Mouse (Mus musculus) limb, embryonic 14.5 days (tissue): Measurements from ENCODE around the gene Snx1. TPM values are rescaled to one million over a fixed set of nuclear protein-coding genes. Genes with fewer than 3 reads are reported as not detected.
A peak's percentile ranks its signal among the peaks of the same experiment; 100 is the strongest.

ENCODE experiments used
- ATAC-seq: fragments of 200-750 bp; cut with Nextera tagmentation; 2 replicates; pipeline ENCODE4 v1.8.0; 2017; ENCODE audit warnings: low read depth, moderate number of reproducible peaks, moderate TSS enrichment; ENCODE audit not compliant: low FRiP score
- DNase-seq: peaks from one replicate; pipeline ENCODE4 v3.0.0-alpha.2; 2015; ENCODE audit warnings: low spot score
- H3K27ac ChIP-seq: fragments of 300-500 bp; sonication (generic); replicated peaks from 2 replicates; pipeline ENCODE4 v1.5.1; 2014; ENCODE audit warnings: low read depth, mild to moderate bottlenecking, low read length, moderate library complexity, mixed read lengths
- H3K27me3 ChIP-seq: fragments of 300-500 bp; sonication (generic); 2 replicates; pipeline ENCODE4 v1.6.1; 2014; ENCODE audit warnings: low read length, mixed read lengths; ENCODE audit not compliant: control insufficient read depth, insufficient read depth
- H3K36me3 ChIP-seq: fragments of 300-500 bp; sonication (generic); 2 replicates; pipeline ENCODE4 v1.6.1; 2014; ENCODE audit warnings: mild to moderate bottlenecking, low read length, moderate library complexity, mixed read lengths; ENCODE audit not compliant: control insufficient read depth, insufficient read depth
- H3K4me1 ChIP-seq: fragments of 300-500 bp; sonication (generic); 2 replicates; pipeline ENCODE4 v1.6.1; 2014; ENCODE audit warnings: antibody characterized with exemption, low read length, mixed read lengths; ENCODE audit not compliant: control insufficient read depth, insufficient read depth
- H3K4me2 ChIP-seq: fragments of 300-500 bp; sonication (generic); replicated peaks from 2 replicates; pipeline ENCODE4 v1.6.1; 2014; ENCODE audit warnings: low read depth, mild to moderate bottlenecking, low read length, moderate library complexity; ENCODE audit not compliant: severe bottlenecking
- H3K4me3 ChIP-seq: fragments of 300-500 bp; sonication (generic); replicated peaks from 2 replicates; pipeline ENCODE4 v1.5.1; 2014; ENCODE audit warnings: low read length
- H3K9ac ChIP-seq: fragments of 300-500 bp; sonication (generic); 2 replicates; pipeline ENCODE4 v1.6.1; 2014; ENCODE audit warnings: mild to moderate bottlenecking, low read depth, low read length, moderate library complexity; ENCODE audit not compliant: severe bottlenecking
- H3K9me3 ChIP-seq: fragments of 300-500 bp; sonication (generic); 2 replicates; pipeline ENCODE4 v1.6.1; 2016; ENCODE audit warnings: low read length; ENCODE audit not compliant: control insufficient read depth
- POLR2A ChIP-seq: fragments of 200-500 bp; IDR thresholded peaks from 2 replicates; pipeline ENCODE4 v1.8.0; 2012; ENCODE audit warnings: inconsistent platforms, mild to moderate bottlenecking, moderate library complexity, borderline replicate concordance; ENCODE audit not compliant: insufficient read depth, insufficient read length; ENCODE audit errors: extremely low read depth
- WGBS: fragments of 180-500 bp; shearing (Covaris S2); extraction: QIAGEN DNeasy Blood & Tissue Kit; methylation state at CpG from one replicate; pipeline ENCODE4 v1.1.7; 2014; 5-methylcytosine and 5-hydroxymethylcytosine counted together
- polyA plus RNA-seq, 2 experiments: library from polyadenylated mRNA; depleted of rRNA in 1 of 2; stranded (reverse) in 1 of 2; unstranded in 1 of 2; fragments of >200 nt; fragmentation: Nextera tagmentation in 1 of 2; extraction: Ambion mirVana in 1 of 2; gene quantifications; 2 replicates each; pipeline versions ENCODE4 v1.2.1 to v1.2.3; 2012 to 2014

The Snx1 gene
- polyA plus RNA-seq, 2 experiments: 111 to 123 TPM

DNA sequence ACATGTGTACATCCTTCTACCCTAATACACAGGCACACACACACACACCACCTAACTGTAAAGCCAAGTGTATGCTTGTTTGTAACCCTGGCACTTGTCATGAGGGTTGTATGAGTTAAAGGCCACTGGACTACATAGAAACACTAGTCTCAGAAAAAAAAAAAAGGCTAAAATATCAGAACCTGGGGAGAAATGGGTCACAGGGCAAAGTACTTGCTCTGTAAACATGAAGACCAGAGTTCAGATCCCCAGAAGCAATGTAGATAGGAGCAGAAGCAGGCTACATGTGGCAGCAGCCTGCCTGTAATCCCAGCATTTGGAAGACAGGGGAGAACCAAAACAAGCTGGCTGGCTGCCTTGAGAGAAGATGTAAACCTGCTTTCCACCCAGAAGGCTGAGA, 19.8 kb upstream of the Snx1 start:
- H3K9ac ChIP-seq: no peak overlapping the region
- no peaks in the 10 kb centered on the region for H3K9me3 ChIP-seq
- no peak overlapping the region for H3K27ac ChIP-seq
- TF ChIP-seq POLR2A: no peak
- DNase-seq: no peak
- H3K4me3 ChIP-seq: no peak overlapping the region
- H3K4me2 ChIP-seq: no peak overlapping the region
- no peaks in the 10 kb centered on the region for H3K4me1 ChIP-seq
- ATAC-seq: no peak
- no peaks in the 10 kb centered on the region for H3K27me3 ChIP-seq
- peaks cover 3% of the 10 kb centered on the region; the same call in 1 of the 2 replicates for H3K36me3 ChIP-seq

DNA sequence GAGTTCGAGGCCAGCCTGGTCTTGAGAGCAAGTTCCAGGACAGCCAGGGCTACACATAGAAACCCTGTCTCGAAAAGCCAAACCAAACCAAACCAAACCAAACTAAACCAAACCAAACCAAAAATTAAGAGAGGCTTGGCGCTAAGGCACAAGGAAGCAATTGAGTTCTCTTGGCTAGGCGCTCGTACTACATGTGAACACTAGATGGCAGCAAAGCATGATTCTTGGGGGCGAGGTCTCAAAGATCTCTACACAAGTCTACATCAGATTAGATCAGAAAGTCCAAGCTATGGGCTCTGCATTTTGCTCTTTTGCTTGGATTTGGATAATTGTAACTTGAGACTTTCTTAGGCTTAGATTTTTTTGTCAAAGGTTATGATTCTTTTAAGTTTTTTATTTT, 17.9 kb upstream of the Snx1 start:
- Histone ChIP-seq H3K27ac (no peak overlapping the region), H3K4me1 (no peaks in the 10 kb centered on the region), H3K9me3 (no peaks in the 10 kb centered on the region), H3K4me2 (no peak overlapping the region), H3K9ac (no peak overlapping the region), H3K27me3 (no peaks in the 10 kb centered on the region), H3K4me3 (no peak overlapping the region), H3K36me3 (peaks cover 20% of the 10 kb centered on the region)
- ATAC-seq (no peak), DNase-seq (peak; percentile 81)
- no peak for TF ChIP-seq POLR2A
- WGBS: 8% methylated on average over 6 of the region's 6 CpGs

DNA sequence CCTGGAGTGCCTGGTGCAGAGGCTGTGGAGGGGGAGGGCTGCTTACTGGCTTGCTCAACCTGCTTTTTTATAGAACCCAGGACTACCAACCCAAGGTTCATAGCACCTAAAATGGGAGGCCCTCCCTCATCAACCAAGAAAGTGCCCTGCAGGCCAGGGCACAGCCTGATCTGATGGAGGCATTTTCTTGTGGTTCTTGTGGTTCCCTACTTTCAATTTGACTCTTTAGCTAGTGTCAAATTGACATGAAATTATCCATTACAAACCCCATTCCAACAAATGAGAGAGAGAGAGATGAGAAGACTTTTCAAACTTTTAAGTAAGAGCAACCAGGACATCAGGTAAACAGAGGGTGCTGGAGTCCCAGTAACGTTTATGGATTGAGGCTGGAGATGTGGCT, 15.9 kb upstream of the Snx1 start:
- Histone ChIP-seq H3K27me3 (no peaks in the 10 kb centered on the region), H3K4me2 (no peak overlapping the region), H3K9ac (no peak overlapping the region), H3K27ac (no peak overlapping the region), H3K4me3 (no peak overlapping the region), H3K4me1 (no peaks in the 10 kb centered on the region), H3K36me3 (peaks cover 36% of the 10 kb centered on the region), H3K9me3 (no peaks in the 10 kb centered on the region)
- no peak for DNase-seq
- no peak for TF ChIP-seq POLR2A
- WGBS: 68% methylated on average over 1 of the region's 1 CpGs
- no peak for ATAC-seq

DNA sequence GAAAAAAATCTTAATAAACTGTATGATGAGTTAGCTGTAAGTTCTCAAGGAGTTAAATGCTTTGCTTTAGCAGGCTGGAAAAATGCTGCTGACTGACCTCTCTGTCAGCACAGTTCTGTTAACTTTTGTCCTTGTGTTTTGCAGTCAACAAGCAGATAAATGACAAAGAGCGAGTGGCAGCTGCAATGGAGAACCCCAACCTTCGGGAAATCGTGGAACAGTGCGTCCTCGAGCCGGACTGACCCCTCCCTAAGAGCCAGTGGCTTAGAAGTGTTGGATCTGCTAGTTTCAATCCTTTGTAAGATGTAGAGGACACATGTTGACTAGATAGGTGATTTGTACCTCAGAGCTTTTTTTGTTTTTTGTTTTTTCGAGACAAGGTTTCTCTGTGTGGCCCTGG, 11.8 kb upstream of the Snx1 start:
- 95% methylated on average over 7 of the region's 7 CpGs for WGBS
- H3K36me3 ChIP-seq: peaks cover 74% of the 10 kb centered on the region

DNA sequence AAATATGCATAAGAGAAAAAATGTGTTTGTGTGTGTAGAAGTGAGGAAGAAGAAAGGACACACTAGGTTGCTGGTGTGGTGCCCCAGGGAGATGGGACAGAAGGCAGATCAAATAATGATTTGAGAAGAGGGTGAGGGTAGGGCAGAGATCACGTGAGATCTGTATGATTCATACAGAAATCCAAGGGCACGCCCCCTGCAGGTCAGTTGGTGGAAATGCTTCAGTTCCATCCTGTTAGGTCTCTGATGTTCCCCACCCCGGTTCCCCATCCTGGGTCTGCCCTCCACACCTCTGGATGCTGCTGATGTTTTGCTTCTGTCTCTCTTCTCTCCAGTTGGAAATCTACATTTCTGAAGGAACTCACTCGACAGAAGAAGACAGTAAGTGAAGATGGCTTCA, 9.6 kb upstream of the Snx1 start:
- Histone ChIP-seq H3K36me3 (peaks cover 86% of the 10 kb centered on the region), H3K4me3 (no peak overlapping the region), H3K27me3 (no peaks in the 10 kb centered on the region), H3K9ac (no peak overlapping the region), H3K27ac (no peak overlapping the region), H3K9me3 (no peaks in the 10 kb centered on the region), H3K4me2 (no peak overlapping the region), H3K4me1 (no peaks in the 10 kb centered on the region)
- ATAC-seq (no peak), DNase-seq (no peak)
- TF ChIP-seq POLR2A: no peak
- 51% methylated on average over 4 of the region's 4 CpGs for WGBS

More for the DNA sequence above, 11.8 kb upstream of the Snx1 start:
- H3K4me1 ChIP-seq: no peaks in the 10 kb centered on the region
- TF ChIP-seq POLR2A: no peak
- H3K27me3 ChIP-seq: no peaks in the 10 kb centered on the region
- H3K4me3 ChIP-seq: no peak overlapping the region
- no peaks in the 10 kb centered on the region for H3K9me3 ChIP-seq
- H3K27ac ChIP-seq: no peak overlapping the region
- no peak for ATAC-seq
- no peak overlapping the region for H3K4me2 ChIP-seq
- DNase-seq: no peak
- H3K9ac ChIP-seq: no peak overlapping the region

DNA sequence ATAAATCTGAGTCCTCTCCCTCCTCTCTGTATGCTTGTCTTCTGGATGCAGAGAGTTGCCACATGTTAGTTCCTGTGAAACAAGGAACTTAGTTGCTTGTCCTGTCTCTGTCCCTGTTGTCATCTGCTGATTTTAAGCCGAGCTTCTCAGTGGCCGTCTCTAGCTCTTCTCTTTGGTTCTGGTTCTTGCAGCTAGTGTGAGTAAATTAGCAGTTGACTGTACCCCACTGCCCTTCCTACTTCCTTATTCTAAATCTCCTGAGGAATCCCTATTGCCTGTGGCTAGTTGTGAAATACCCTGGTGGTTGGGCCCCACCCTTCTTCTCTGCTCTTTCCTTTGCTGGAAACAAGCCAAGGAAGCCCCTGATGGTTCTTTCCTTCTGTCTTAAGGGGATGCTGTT, 5.1 kb upstream of the Snx1 start:
- no peak overlapping the region for H3K4me2 ChIP-seq
- TF ChIP-seq POLR2A: no peak
- no peaks in the 10 kb centered on the region for H3K27me3 ChIP-seq
- ATAC-seq (no peak), DNase-seq (no peak)
- H3K36me3 ChIP-seq: peaks cover 50% of the 10 kb centered on the region
- H3K4me3 ChIP-seq: no peak overlapping the region
- peaks cover 6% of the 10 kb centered on the region for H3K4me1 ChIP-seq
- 100% methylated on average over 2 of the region's 2 CpGs for WGBS
- no peaks in the 10 kb centered on the region for H3K9me3 ChIP-seq
- no peak overlapping the region for H3K9ac ChIP-seq
- no peak overlapping the region for H3K27ac ChIP-seq
